Mouse (Mus musculus) cerebellum, adult 2 months (tissue): ENCODE results near the gene Gp1ba.

Experiments
- CTCF ChIP-seq: fragments of 200-500 bp; IDR thresholded peaks from 2 replicates; pipeline ENCODE4 v1.5.1; 2011; ENCODE audit warnings: low read depth, mild to moderate bottlenecking, control low read depth, low read length, moderate library complexity, borderline replicate concordance; ENCODE audit not compliant: insufficient read depth
- POLR2A ChIP-seq: fragments of 200-500 bp; IDR thresholded peaks from 2 replicates; pipeline ENCODE4 v1.6.1; 2011; ENCODE audit warnings: low read length, control low read depth, borderline replicate concordance; ENCODE audit not compliant: insufficient read depth

GRCm38 (mm10) chr11:70658521-70658920 lies 19.6 kb downstream of the Gp1ba start:
- no peak for TF ChIP-seq CTCF
- no peak for TF ChIP-seq POLR2A
